Mouse (Mus musculus): ENCODE measurements around the gene Tbc1d32.

DNA sequence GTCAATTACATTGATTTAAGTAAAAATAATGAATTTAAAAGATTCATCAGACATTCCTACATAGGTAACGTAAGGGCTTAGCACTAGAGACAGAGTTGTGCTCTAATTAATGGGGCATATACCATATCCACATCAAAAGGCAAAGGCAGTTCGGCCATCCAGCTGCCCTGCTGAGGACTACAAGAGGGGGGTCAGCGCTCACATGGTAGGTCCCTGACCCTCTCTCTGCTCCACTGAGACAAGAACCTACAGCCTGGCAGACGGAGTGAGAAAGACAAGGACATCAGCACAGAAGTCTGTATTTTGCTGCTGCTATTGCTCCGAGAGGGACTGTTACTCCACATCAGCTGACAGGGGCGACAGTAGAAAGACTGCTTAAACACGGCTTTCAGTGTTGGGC lies 34.2 kb downstream of the Tbc1d32 start:
- TF ChIP-seq CTCF (IDR thresholded peaks at IDR 0.05; ENCODE audit: low read depth) (no peak), EP300 (optimal IDR thresholded peaks at IDR 0.05) (no peak)
